Mouse (Mus musculus): ENCODE measurements around the gene Polr2e. TPM values are rescaled to one million over a fixed set of nuclear protein-coding genes. Genes with fewer than 3 reads are reported as not detected.
A peak's percentile ranks its signal among the peaks of the same experiment; 100 is the strongest.

Gene Polr2e
- polyA plus RNA-seq, 1 experiment, result 199 TPM

DNA sequence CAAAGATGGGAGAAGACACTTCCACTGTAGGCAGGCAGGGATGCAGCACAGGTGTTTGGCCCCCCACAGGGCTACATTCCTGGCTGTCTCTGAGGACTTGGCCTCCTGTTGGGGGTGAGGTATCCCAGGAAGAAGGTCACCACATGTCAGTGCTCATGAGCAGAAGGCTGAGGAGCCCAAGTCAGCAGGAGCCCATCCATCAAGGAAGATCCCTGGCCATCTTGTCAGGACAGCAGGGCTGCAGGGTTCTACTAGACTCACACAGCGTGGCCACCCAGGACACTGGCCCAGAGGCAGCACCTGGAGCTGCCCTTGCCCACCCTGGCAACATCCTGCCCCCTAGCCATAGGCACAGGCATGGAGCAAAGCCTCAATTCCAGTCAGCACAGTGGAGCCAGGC is 36.3 kb upstream of the Polr2e start:
- no peak for DNase-seq
- Histone ChIP-seq H3K4me3 (replicated peaks; ENCODE audit: extremely low read depth, low read depth, low read length) (no peak overlapping the region), H3K4me1 (ENCODE audit: control insufficient read depth, insufficient read depth, low read length) (peaks cover 46% of the 10 kb centered on the region)
- 75% methylated on average over 1 of the region's 1 CpGs for WGBS
- TF ChIP-seq POLR2A (IDR thresholded peaks at IDR 0.05; ENCODE audit: borderline replicate concordance, extremely low read depth, low read depth, low read length) (no peak), CTCF (IDR thresholded peaks at IDR 0.05; ENCODE audit: insufficient read depth, low read length) (no peak)

GRCm38 (mm10) chr10:80074813-80075601 is 35.4 kb upstream of the Polr2e start:
- TF ChIP-seq POLR2A (IDR thresholded peaks at IDR 0.05; ENCODE audit: borderline replicate concordance, extremely low read depth, low read depth, low read length) (peak; percentile 62; the same call in 1 of the 2 replicates), CTCF (IDR thresholded peaks at IDR 0.05; ENCODE audit: insufficient read depth, low read length) (peak; percentile 47)
- peaks cover 48% of the 10 kb centered on the region for H3K4me1 ChIP-seq (ENCODE audit: control insufficient read depth, insufficient read depth, low read length)
- peak overlapping the region; percentile 71 for H3K4me3 ChIP-seq (replicated peaks; ENCODE audit: extremely low read depth, low read depth, low read length)
- peak; percentile 77 for DNase-seq
- WGBS, result 9% methylated on average over 28 of the region's 28 CpGs

DNA sequence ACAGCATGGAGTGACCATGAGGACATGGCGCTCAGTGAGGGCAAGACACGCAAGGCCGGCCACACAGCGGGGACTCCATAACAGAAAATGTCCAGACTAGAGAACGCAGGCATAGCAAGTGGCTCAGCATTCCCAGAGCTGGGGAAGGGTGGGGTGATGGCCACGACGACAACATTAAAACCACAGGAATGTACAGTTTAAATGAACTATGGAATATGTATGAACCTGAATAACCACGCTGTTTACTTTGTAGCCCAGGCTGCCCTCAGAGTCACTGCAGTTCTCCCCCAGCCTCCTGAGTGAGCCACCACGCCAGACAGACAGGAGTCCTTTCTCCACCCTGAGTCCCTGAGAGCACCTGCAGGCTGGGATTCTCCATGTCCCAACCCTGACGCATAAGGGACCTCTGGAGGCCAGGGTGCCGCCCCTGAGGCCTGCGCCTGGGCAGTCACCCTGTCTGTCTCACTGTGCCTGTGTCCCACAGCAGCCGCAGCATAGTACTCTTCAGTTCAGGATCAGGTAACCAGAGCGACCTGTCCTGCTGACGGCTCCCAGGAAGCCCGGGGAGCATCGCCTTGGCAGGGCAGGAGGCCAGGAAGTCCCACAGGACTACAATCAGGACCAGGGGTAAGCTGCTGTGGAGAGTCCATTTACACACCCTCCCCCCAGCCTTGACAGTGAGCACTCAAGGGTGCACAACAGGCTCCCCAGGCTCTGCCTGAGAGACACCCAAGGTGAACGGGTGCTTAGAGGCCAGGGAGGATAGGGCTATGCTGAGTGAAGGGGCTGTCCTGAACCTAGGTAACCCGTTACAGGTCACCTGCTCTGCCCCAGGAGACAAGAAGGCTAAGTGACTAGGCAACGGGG is 33.3 kb upstream of the Polr2e start:
- TF ChIP-seq CTCF (IDR thresholded peaks at IDR 0.05; ENCODE audit: insufficient read depth, low read length) (no peak), POLR2A (IDR thresholded peaks at IDR 0.05; ENCODE audit: borderline replicate concordance, extremely low read depth, low read depth, low read length) (no peak)
- 73% methylated on average over 20 of the region's 20 CpGs for WGBS
- no peak for DNase-seq

DNA sequence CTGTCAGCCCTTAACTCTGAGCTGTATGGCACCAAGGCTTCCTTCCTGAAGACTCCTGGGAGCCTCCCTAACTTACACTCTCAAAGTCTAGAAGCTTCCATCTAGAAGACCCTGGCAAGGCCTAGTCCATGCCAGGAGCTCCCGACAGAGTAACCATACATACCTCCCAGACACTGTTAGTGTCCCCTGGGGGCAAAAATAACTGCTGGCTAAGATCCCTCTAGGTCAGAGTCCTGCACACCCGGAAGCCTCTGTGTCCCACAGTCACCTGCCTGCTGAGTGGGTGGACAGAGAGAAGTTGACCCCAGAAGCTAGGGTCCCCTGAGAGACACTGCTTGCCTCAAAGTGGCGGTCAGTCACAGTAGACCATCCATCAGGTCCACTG is 31.9 kb upstream of the Polr2e start:
- H3K4me1 ChIP-seq (ENCODE audit: control insufficient read depth, insufficient read depth, low read length), result peaks cover 48% of the 10 kb centered on the region
- TF ChIP-seq POLR2A (IDR thresholded peaks at IDR 0.05; ENCODE audit: borderline replicate concordance, extremely low read depth, low read depth, low read length) (no peak), CTCF (IDR thresholded peaks at IDR 0.05; ENCODE audit: insufficient read depth, low read length) (no peak)
- WGBS, result 40% methylated on average over 3 of the region's 3 CpGs
- no peak for DNase-seq
- H3K4me3 ChIP-seq (replicated peaks; ENCODE audit: extremely low read depth, low read depth, low read length), result no peak overlapping the region

More for the DNA sequence above, 33.3 kb upstream of the Polr2e start:
- Histone ChIP-seq H3K4me3 (replicated peaks; ENCODE audit: extremely low read depth, low read depth, low read length) (no peak overlapping the region), H3K4me1 (ENCODE audit: control insufficient read depth, insufficient read depth, low read length) (peaks cover 48% of the 10 kb centered on the region)

DNA sequence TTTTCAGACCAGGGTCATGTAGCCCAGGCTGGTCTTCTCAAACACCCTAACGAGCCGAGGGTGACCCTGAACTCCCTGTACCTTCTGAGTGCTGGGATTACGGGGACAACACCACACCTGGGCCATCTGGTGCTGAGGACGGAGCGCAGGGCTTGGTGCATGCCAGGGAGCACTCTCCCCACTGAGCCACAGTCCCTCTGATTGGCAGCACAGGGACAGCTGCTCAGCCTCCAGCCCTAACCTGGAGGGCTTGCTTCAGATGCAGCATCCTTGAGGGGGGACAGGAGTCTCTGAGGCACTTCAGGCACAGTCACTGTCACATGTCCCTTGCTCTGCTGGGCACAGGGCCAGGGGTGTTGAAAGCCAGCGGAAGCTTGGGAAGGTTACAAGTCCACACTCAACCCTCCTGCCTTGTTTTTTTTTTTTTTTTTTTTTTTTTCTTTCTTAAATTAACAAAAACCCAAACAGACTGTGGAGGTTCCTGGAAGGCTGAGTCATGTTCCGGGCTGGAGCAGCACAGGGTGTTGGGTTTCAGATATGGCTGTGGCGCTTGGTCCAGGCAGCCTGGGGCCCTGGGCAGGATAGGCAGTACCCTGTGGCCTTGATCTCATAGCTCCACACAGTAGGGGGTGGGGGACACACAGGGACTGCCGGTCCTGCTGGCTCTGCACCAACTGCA is 31.4 kb upstream of the Polr2e start:
- TF ChIP-seq CTCF (IDR thresholded peaks at IDR 0.05; ENCODE audit: insufficient read depth, low read length), result no peak
- no peak; the same call in 1 of the 2 replicates for TF ChIP-seq POLR2A (IDR thresholded peaks at IDR 0.05; ENCODE audit: borderline replicate concordance, extremely low read depth, low read depth, low read length)
- DNase-seq, result peak; percentile 75
- 28% methylated on average over 9 of the region's 9 CpGs for WGBS
- Histone ChIP-seq H3K4me1 (ENCODE audit: control insufficient read depth, insufficient read depth, low read length) (peaks cover 45% of the 10 kb centered on the region), H3K4me3 (replicated peaks; ENCODE audit: extremely low read depth, low read depth, low read length) (no peak overlapping the region)

DNA sequence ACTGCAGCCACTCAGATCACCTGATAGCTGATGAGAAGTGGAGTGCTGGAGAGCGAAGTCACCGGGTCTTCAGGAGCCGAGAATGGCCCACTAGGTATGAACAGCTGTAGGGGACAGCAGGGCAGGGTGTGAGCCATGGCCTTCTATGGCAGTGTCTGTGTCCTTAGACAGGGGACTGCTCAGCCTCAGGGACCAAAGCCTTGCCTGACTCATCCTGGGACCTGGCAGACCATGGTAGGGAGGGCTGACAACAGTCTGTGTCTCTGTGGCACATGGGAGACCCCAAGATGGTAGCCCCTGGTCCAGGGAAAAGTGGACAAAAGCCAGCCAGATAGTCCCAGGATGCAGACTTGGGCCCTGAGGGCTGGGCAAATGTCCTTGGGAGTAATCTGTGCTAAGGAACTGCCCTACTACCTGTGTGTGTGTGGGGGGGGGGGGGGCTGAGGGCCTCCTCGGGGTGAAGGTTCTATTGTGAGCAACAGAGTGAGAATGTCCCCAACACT is 30.4 kb upstream of the Polr2e start:
- DNase-seq, result no peak
- Histone ChIP-seq H3K4me3 (replicated peaks; ENCODE audit: extremely low read depth, low read depth, low read length) (no peak overlapping the region), H3K4me1 (ENCODE audit: control insufficient read depth, insufficient read depth, low read length) (peaks cover 39% of the 10 kb centered on the region)
- no peak for TF ChIP-seq POLR2A (IDR thresholded peaks at IDR 0.05; ENCODE audit: borderline replicate concordance, extremely low read depth, low read depth, low read length)
- TF ChIP-seq CTCF (IDR thresholded peaks at IDR 0.05; ENCODE audit: insufficient read depth, low read length), result no peak
- WGBS, result 89% methylated on average over 4 of the region's 4 CpGs

DNA sequence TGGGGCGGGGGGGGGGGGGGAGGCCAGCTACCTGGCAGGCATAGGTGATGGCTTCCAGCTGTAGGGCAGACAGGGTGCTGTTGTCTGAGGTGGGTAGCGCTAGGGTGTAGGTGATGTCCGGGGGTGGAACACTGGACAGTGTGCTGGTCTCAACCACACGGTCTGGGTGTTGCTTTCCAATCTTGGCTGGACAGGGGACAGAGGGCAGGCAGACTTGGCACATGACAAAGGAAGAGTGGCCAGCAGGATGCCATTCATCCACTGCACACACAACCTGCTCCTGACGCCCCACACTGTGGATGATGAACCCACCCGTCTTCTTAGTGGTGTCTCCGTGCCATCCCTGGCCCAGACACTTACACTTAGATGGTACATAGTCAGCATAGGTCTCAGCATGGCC is 29.7 kb upstream of the Polr2e start:
- H3K4me3 ChIP-seq (replicated peaks; ENCODE audit: extremely low read depth, low read depth, low read length), result no peak overlapping the region
- no peak for TF ChIP-seq POLR2A (IDR thresholded peaks at IDR 0.05; ENCODE audit: borderline replicate concordance, extremely low read depth, low read depth, low read length)
- TF ChIP-seq CTCF (IDR thresholded peaks at IDR 0.05; ENCODE audit: insufficient read depth, low read length), result no peak
- no peak for DNase-seq
- WGBS, result 82% methylated on average over 6 of the region's 7 CpGs
- H3K4me1 ChIP-seq (ENCODE audit: control insufficient read depth, insufficient read depth, low read length), result peaks cover 34% of the 10 kb centered on the region

DNA sequence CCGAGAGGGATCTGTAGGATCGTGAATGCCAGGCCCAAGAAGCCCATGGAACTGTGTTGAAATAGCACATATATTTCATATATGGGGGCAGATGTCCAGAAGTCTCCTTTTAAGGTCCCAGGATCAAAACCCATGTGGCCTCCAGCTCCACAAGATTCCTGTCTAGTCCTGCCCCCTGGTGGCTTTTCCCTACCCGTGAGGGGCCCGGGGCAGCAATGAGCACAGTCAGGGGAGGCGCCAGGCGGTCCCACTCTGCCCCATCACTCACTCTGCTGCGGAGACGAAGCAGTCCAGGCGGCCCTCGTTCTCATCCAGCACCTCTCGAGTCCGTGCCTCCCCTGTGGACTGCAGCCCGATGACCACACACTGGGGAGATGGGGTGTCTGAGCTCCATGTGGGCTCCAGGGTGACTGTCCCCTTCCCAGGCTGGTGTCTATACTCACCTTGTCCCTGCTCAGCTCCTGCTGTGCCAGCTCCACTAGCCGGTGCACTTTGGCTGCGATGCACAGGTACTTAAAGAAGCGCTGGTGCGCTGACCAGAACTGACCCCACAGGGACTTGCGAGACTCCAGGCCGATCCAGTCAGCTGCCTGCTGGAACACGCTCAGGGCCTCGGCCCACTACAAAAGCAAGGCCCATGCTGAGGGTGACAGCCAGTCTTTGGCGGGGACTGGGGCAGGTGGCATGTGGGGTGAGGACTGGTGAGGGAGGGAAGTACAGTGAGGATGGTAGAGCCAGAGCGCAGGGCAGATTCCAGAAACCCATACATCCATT is 24.5 kb upstream of the Polr2e start:
- TF ChIP-seq CTCF (IDR thresholded peaks at IDR 0.05; ENCODE audit: insufficient read depth, low read length), result no peak
- TF ChIP-seq POLR2A (IDR thresholded peaks at IDR 0.05; ENCODE audit: borderline replicate concordance, extremely low read depth, low read depth, low read length), result no peak
- DNase-seq, result no peak
- no peak overlapping the region for H3K4me3 ChIP-seq (replicated peaks; ENCODE audit: extremely low read depth, low read depth, low read length)
- whole genome bisulfite sequencing, result 80% methylated on average over 23 of the region's 23 CpGs
- no peaks in the 10 kb centered on the region for H3K4me1 ChIP-seq (ENCODE audit: control insufficient read depth, insufficient read depth, low read length)
